Comparison of ENCODE assay signal across 8 mouse cellular contexts in genomic region chr2:165234613-165235291, GRCm38 (mm10). TPM values are rescaled to one million over a fixed set of nuclear protein-coding genes. Genes with fewer than 3 reads are reported as not detected.
DNase-seq lines count a peak whose midpoint lies in the region; ATAC-seq and TF ChIP-seq lines count a peak whose summit lies in the region.

TSS of gene Cdh22 (minus strand) at chr2:165234853.

- H3K4me2 ChIP-seq in embryonic facial prominence, embryonic 13.5 days, result peak within 1 kb of the TSS; percentile 99
- H3K4me2 ChIP-seq in kidney, embryonic 16.5 days (replicated peaks; ENCODE audit: low read depth, low read length), result peak within 1 kb of the TSS; percentile 99
- peak within 1 kb of the TSS; percentile 99 for H3K4me2 ChIP-seq in limb, embryonic 13.5 days (replicated peaks)
- peak within 1 kb of the TSS; percentile 95 for H3K4me2 ChIP-seq in midbrain, embryonic 12.5 days (replicated peaks)

- H3K4me1 ChIP-seq in embryonic facial prominence, embryonic 13.5 days, result peaks cover 21% of the 10 kb centered on the region
- peaks cover 31% of the 10 kb centered on the region for H3K4me1 ChIP-seq in heart, embryonic 10.5 days
- H3K4me1 ChIP-seq in kidney, embryonic 16.5 days (ENCODE audit: insufficient read depth, low read length), result peaks cover 25% of the 10 kb centered on the region
- H3K4me1 ChIP-seq in limb, embryonic 13.5 days, result peaks cover 21% of the 10 kb centered on the region
- H3K4me1 ChIP-seq in midbrain, embryonic 12.5 days, result peaks cover 58% of the 10 kb centered on the region
- peaks cover 2% of the 10 kb centered on the region for H3K4me1 ChIP-seq in small intestine, adult 2 months (ENCODE audit: control insufficient read depth, insufficient read depth, insufficient read length, low read length)

- peak within 1 kb of the TSS; percentile 63 for H3K4me3 ChIP-seq in embryonic facial prominence, embryonic 13.5 days
- H3K4me3 ChIP-seq in heart, embryonic 10.5 days, result peak within 1 kb of the TSS; percentile 71
- peak within 1 kb of the TSS; percentile 64 for H3K4me3 ChIP-seq in kidney, embryonic 16.5 days (ENCODE audit: low read length)
- H3K4me3 ChIP-seq in limb, embryonic 13.5 days, result peak within 1 kb of the TSS; percentile 61
- H3K4me3 ChIP-seq in midbrain, embryonic 12.5 days, result peak within 1 kb of the TSS; percentile 79
- H3K4me3 ChIP-seq in small intestine, adult 2 months (ENCODE audit: low read depth, low read length), result peak within 1 kb of the TSS; percentile 46

- H3K9me3 ChIP-seq in embryonic facial prominence, embryonic 13.5 days, result no peaks in the 10 kb centered on the region
- no peaks in the 10 kb centered on the region for H3K9me3 ChIP-seq in heart, embryonic 10.5 days
- H3K9me3 ChIP-seq in kidney, embryonic 16.5 days (ENCODE audit: low read length), result no peaks in the 10 kb centered on the region
- no peaks in the 10 kb centered on the region for H3K9me3 ChIP-seq in limb, embryonic 13.5 days
- H3K9me3 ChIP-seq in midbrain, embryonic 12.5 days, result no peaks in the 10 kb centered on the region

- no peak within 1 kb of the TSS for H3K27ac ChIP-seq in embryonic facial prominence, embryonic 13.5 days
- peak within 1 kb of the TSS; percentile 70 for H3K27ac ChIP-seq in heart, embryonic 10.5 days
- no peak within 1 kb of the TSS for H3K27ac ChIP-seq in kidney, embryonic 16.5 days (ENCODE audit: low read length)
- H3K27ac ChIP-seq in limb, embryonic 13.5 days, result no peak within 1 kb of the TSS
- peak within 1 kb of the TSS; percentile 76 for H3K27ac ChIP-seq in midbrain, embryonic 12.5 days (replicated peaks)
- no peak within 1 kb of the TSS for H3K27ac ChIP-seq in small intestine, adult 2 months (ENCODE audit: insufficient read depth, low read depth, low read length)

- H3K9ac ChIP-seq in embryonic facial prominence, embryonic 13.5 days, result peak within 1 kb of the TSS; percentile 73
- H3K9ac ChIP-seq in kidney, embryonic 16.5 days (replicated peaks; ENCODE audit: low read length), result peak within 1 kb of the TSS; percentile 63
- peak within 1 kb of the TSS; percentile 67 for H3K9ac ChIP-seq in limb, embryonic 13.5 days
- H3K9ac ChIP-seq in midbrain, embryonic 12.5 days (replicated peaks), result peak within 1 kb of the TSS; percentile 80

- no peak for TF ChIP-seq CTCF in small intestine, adult 2 months (IDR thresholded peaks at IDR 0.05; ENCODE audit: extremely low read depth, insufficient read length, insufficient replicate concordance, low read depth, low read length)

- H3K27me3 ChIP-seq in embryonic facial prominence, embryonic 13.5 days, result peaks cover 99% of the 10 kb centered on the region
- peaks cover 100% of the 10 kb centered on the region for H3K27me3 ChIP-seq in heart, embryonic 10.5 days (ENCODE audit: insufficient read depth, poor library complexity, severe bottlenecking)
- peaks cover 93% of the 10 kb centered on the region for H3K27me3 ChIP-seq in kidney, embryonic 16.5 days (ENCODE audit: insufficient read depth, low read length)
- H3K27me3 ChIP-seq in limb, embryonic 13.5 days, result peaks cover 99% of the 10 kb centered on the region
- H3K27me3 ChIP-seq in midbrain, embryonic 12.5 days, result peaks cover 95% of the 10 kb centered on the region
- peaks cover 63% of the 10 kb centered on the region for H3K27me3 ChIP-seq in small intestine, adult 2 months (ENCODE audit: control insufficient read depth, insufficient read depth, low read length)

- DNase-seq in spleen, postnatal 4 days (ENCODE audit: low spot score in 2 of 2), result peak; percentile 22 to 71
- DNase-seq in spleen, postnatal 36 days (ENCODE audit: low spot score in 2 of 2), result no peak
- no peak for DNase-seq in heart, embryonic 10.5 days (ENCODE audit: low spot score)

- ATAC-seq in embryonic facial prominence, embryonic 13.5 days (ENCODE audit: insufficient number of reproducible peaks, insufficient read depth, low FRiP score, low TSS enrichment, low read depth), result peak; percentile 39; the same call in 1 of the 2 replicates
- ATAC-seq in kidney, embryonic 16.5 days (ENCODE audit: low FRiP score, low TSS enrichment), result peak; percentile 64
- peak; percentile 71; the same call in 1 of the 2 replicates for ATAC-seq in limb, embryonic 13.5 days (ENCODE audit: low FRiP score, low read depth)
- peak; percentile 89 for ATAC-seq in midbrain, embryonic 12.5 days (ENCODE audit: low FRiP score, low read depth)

- WGBS in embryonic facial prominence, embryonic 13.5 days, result under 1% methylated on average over 31 of the region's 60 CpGs
- under 1% methylated on average over 44 of the region's 60 CpGs for WGBS in heart, embryonic 10.5 days
- WGBS in kidney, embryonic 16.5 days, result 0% methylated on average over 42 of the region's 60 CpGs
- WGBS in limb, embryonic 13.5 days, result 1% methylated on average over 50 of the region's 60 CpGs
- WGBS in midbrain, embryonic 12.5 days, result under 1% methylated on average over 28 of the region's 60 CpGs
- WGBS in small intestine, adult 2 months, result 2% methylated on average over 58 of the region's 60 CpGs

- H3K36me3 ChIP-seq in embryonic facial prominence, embryonic 13.5 days, result no peaks in the 10 kb centered on the region
- H3K36me3 ChIP-seq in heart, embryonic 10.5 days, result no peaks in the 10 kb centered on the region
- H3K36me3 ChIP-seq in kidney, embryonic 16.5 days (ENCODE audit: insufficient read depth, low read length), result no peaks in the 10 kb centered on the region
- no peaks in the 10 kb centered on the region for H3K36me3 ChIP-seq in limb, embryonic 13.5 days
- no peaks in the 10 kb centered on the region for H3K36me3 ChIP-seq in midbrain, embryonic 12.5 days
- H3K36me3 ChIP-seq in small intestine, adult 2 months (ENCODE audit: control insufficient read depth, insufficient read depth, low read length), result no peaks in the 10 kb centered on the region

- no peak for TF ChIP-seq POLR2A in small intestine, adult 2 months (IDR thresholded peaks at IDR 0.05; ENCODE audit: low read depth, low read length)

RNA-seq across cellular contexts. Expression of gene Cdh22, which starts in this region (rescaled TPM):
- 1.0 and 1.1 TPM in 2 replicates for polyA plus RNA-seq in embryonic facial prominence, embryonic 13.5 days (2015; fragmentation: Nextera tagmentation; extraction: Ambion mirVana)
- 0.04 and 0.12 TPM in 2 replicates for polyA plus RNA-seq in heart, embryonic 10.5 days (2016; fragmentation: Nextera tagmentation; extraction: Ambion mirVana)
- polyA plus RNA-seq in kidney, embryonic 16.5 days (2015; fragmentation: Nextera tagmentation; extraction: Ambion mirVana), result 0.77 and 0.98 TPM in 2 replicates
- polyA plus RNA-seq in limb, embryonic 13.5 days (2015; fragmentation: Nextera tagmentation; extraction: Ambion mirVana), result 0.79 and 1.2 TPM in 2 replicates
- 14.8 and 18.8 TPM in 2 replicates for polyA plus RNA-seq in midbrain, embryonic 12.5 days (2016; fragmentation: Nextera tagmentation; extraction: Ambion mirVana)
- polyA plus RNA-seq in small intestine, adult 2 months (2012; rRNA removed), result 0.08 and 0.42 TPM in 2 replicates

Comparison
In these comparisons a context has a peak if more than half of its experiments do, and no peak if none do; other contexts are left out.
1. DNase-seq: peak in spleen, postnatal 4 days (2 of 2); none in spleen, postnatal 36 days (0 of 2) and heart, embryonic 10.5 days (single experiment).
2. Peak in ATAC-seq, H3K4me3 ChIP-seq, H3K9ac ChIP-seq and H3K4me2 ChIP-seq in kidney, embryonic 16.5 days; RNA of the gene not detected or under 1 TPM.
3. ATAC-seq: peak in every context shown above with its lines; median percentile 89 in midbrain, embryonic 12.5 days; 71 in limb, embryonic 13.5 days; 64 in kidney, embryonic 16.5 days; 39 in embryonic facial prominence, embryonic 13.5 days.
4. H3K27ac ChIP-seq: peak in heart, embryonic 10.5 days (single experiment) and midbrain, embryonic 12.5 days (single experiment); none in embryonic facial prominence, embryonic 13.5 days (single experiment), kidney, embryonic 16.5 days (single experiment), limb, embryonic 13.5 days (single experiment) and small intestine, adult 2 months (single experiment).
5. Peak in every context shown above with its lines, with median percentiles within 50 percentile points of each other: H3K4me2 ChIP-seq, H3K4me3 ChIP-seq and H3K9ac ChIP-seq.